Mouse (Mus musculus): Measurements from ENCODE around the gene Schip1. TPM values are rescaled to one million over a fixed set of nuclear protein-coding genes. Genes with fewer than 3 reads are reported as not detected.
A peak's percentile ranks its signal among the peaks of the same experiment; 100 is the strongest.

Schip1 gene
- polyA plus RNA-seq, 1 experiment from 2014 or later = 60.3 TPM

DNA sequence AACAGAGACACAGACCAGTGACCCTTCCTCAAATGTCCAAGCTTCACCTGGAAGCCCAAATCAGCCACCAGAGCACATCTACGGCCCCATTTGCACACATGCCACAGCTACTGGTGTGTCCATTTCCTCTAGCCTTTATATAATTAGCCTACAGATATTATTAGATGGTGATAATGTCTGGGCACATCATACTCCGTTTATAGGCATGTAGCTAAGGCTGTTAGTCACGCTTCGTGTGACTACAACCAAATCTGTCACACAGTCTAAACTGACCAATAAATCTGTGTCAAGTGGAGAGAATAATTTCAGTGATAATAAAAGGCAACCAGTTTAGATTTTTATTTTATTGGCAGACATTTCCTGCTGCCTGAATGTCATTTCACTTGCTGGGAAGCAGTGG, 338.7 kb downstream of the Schip1 start:
- Histone ChIP-seq H3K4me2 (ENCODE audit: low read depth, low read length) (no peak overlapping the region), H3K9ac (ENCODE audit: low read length) (no peak overlapping the region), H3K27ac (ENCODE audit: low read length) (no peak overlapping the region), H3K4me3 (ENCODE audit: low read length) (no peak overlapping the region), H3K4me1 (ENCODE audit: control insufficient read depth, insufficient read depth, low read length) (peaks cover 4% of the 10 kb centered on the region), H3K9me3 (replicated peaks; ENCODE audit: control insufficient read depth, low read length) (no peaks in the 10 kb centered on the region), H3K36me3 (ENCODE audit: control insufficient read depth, insufficient read depth) (no peaks in the 10 kb centered on the region), H3K27me3 (ENCODE audit: control insufficient read depth, insufficient read depth, low read length) (no peaks in the 10 kb centered on the region)
- ATAC-seq (replicated peaks; ENCODE audit: extremely low read depth, insufficient read depth, low FRiP score) = no peak
- 73% methylated on average over 4 of the region's 4 CpGs for WGBS

DNA sequence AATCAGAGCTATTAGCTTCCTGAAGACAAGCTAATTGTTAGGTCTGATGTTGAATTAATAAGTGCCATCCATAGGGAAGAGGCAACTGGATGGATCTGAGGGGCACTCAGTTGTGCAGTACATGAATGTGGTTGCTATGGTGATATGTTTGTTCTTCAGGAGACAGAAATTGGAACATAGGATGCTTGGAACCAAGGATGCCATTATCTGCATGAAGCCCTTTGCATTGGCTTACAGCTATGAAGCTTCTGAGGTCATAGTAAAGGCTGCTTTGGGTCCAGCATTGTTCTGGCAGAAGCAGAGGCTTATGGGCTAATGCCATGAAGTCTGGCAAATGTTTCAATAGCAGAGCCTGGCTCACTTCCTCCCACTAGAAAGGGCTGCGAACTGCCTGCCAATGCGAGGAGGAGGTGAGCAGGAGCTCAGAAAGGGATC, 339.2 kb downstream of the Schip1 start:
- Histone ChIP-seq H3K9me3 (replicated peaks; ENCODE audit: control insufficient read depth, low read length) (no peaks in the 10 kb centered on the region), H3K27me3 (ENCODE audit: control insufficient read depth, insufficient read depth, low read length) (no peaks in the 10 kb centered on the region), H3K9ac (ENCODE audit: low read length) (no peak overlapping the region), H3K36me3 (ENCODE audit: control insufficient read depth, insufficient read depth) (no peaks in the 10 kb centered on the region), H3K4me3 (ENCODE audit: low read length) (no peak overlapping the region), H3K4me1 (ENCODE audit: control insufficient read depth, insufficient read depth, low read length) (peaks cover 4% of the 10 kb centered on the region), H3K27ac (ENCODE audit: low read length) (no peak overlapping the region), H3K4me2 (ENCODE audit: low read depth, low read length) (no peak overlapping the region)
- no peak for ATAC-seq (replicated peaks; ENCODE audit: extremely low read depth, insufficient read depth, low FRiP score)
- WGBS = 59% methylated on average over 2 of the region's 2 CpGs

DNA sequence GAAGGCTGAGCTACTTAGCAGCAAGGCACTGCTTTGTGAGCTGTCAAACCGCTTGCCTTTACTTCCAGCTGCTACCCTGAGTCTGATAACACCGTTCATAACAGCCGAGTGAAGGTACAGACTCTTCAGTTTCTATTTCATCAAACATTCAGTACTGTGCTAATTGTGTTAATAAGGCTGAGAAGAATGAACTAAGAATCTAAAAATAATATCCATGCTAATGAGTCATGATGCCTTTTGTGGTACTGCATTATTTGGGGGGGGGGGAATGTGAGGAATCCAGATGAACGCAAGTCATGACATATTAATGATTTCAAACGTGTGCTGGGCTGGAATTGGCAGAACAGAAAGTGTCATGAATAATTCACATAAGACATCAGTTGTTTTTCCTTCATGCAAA, 341.1 kb downstream of the Schip1 start:
- Histone ChIP-seq H3K4me2 (ENCODE audit: low read depth, low read length) (peak overlapping the region; percentile 28), H3K36me3 (ENCODE audit: control insufficient read depth, insufficient read depth) (no peaks in the 10 kb centered on the region), H3K27ac (ENCODE audit: low read length) (no peak overlapping the region), H3K9me3 (replicated peaks; ENCODE audit: control insufficient read depth, low read length) (no peaks in the 10 kb centered on the region), H3K9ac (ENCODE audit: low read length) (no peak overlapping the region), H3K4me3 (ENCODE audit: low read length) (no peak overlapping the region), H3K27me3 (ENCODE audit: control insufficient read depth, insufficient read depth, low read length) (no peaks in the 10 kb centered on the region), H3K4me1 (ENCODE audit: control insufficient read depth, insufficient read depth, low read length) (peaks cover 4% of the 10 kb centered on the region)
- 33% methylated on average over 5 of the region's 5 CpGs for WGBS
- no peak for ATAC-seq (replicated peaks; ENCODE audit: extremely low read depth, insufficient read depth, low FRiP score)

DNA sequence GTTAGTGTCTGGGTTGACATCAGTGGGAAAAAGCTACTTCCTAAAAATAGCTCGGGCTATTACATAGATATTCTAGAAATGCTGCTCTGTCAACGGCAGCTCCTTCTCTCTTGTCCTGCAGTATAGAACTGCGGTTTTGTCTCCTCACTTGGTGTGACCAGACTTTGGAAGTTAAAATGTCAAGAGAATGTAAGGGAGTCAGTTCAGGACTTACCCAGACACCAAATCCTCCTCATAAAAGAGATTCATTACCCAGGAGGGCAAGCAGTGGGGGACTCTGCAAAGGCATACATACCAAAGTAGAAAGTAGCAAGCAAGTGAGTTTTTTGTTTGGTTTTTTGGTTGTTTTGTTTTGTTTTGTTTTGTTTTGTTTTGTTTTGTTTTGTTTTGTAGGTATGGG, 347.7 kb downstream of the Schip1 start:
- WGBS = 29% methylated on average over 3 of the region's 3 CpGs

DNA sequence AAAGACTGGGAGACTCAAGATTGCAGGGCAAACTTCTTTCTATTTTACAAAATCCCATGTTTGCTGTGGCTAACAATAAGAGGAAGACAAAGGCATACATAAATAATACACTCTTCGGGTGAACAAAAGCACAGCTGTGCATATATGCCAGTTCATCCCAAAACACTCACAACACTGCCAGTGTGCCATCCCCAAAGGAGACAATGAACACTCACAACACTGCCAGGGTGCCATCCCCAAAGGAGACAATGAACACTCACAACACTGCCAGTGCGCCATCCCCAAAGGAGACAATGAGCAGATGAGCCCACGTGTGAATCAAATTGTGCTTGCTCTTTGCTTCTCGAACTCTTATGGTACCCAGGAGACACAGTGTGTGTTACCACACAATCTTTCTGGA, 355.2 kb downstream of the Schip1 start:
- Histone ChIP-seq H3K36me3 (ENCODE audit: control insufficient read depth, insufficient read depth) (no peaks in the 10 kb centered on the region), H3K4me1 (ENCODE audit: control insufficient read depth, insufficient read depth, low read length) (no peaks in the 10 kb centered on the region), H3K9me3 (replicated peaks; ENCODE audit: control insufficient read depth, low read length) (no peaks in the 10 kb centered on the region), H3K9ac (ENCODE audit: low read length) (no peak overlapping the region), H3K4me3 (ENCODE audit: low read length) (no peak overlapping the region), H3K4me2 (ENCODE audit: low read depth, low read length) (no peak overlapping the region), H3K27ac (ENCODE audit: low read length) (no peak overlapping the region), H3K27me3 (ENCODE audit: control insufficient read depth, insufficient read depth, low read length) (no peaks in the 10 kb centered on the region; the same call in 1 of the 2 replicates)
- ATAC-seq (replicated peaks; ENCODE audit: extremely low read depth, insufficient read depth, low FRiP score) = no peak
- 92% methylated on average over 4 of the region's 4 CpGs for WGBS

More for the DNA sequence above, 347.7 kb downstream of the Schip1 start:
- Histone ChIP-seq H3K9me3 (replicated peaks; ENCODE audit: control insufficient read depth, low read length) (no peaks in the 10 kb centered on the region), H3K36me3 (ENCODE audit: control insufficient read depth, insufficient read depth) (no peaks in the 10 kb centered on the region), H3K27ac (ENCODE audit: low read length) (no peak overlapping the region), H3K4me1 (ENCODE audit: control insufficient read depth, insufficient read depth, low read length) (0 out of 2 replicates have a peak, but pooled peaks cover 5% of the 10 kb centered on the region), H3K9ac (ENCODE audit: low read length) (no peak overlapping the region), H3K27me3 (ENCODE audit: control insufficient read depth, insufficient read depth, low read length) (no peaks in the 10 kb centered on the region), H3K4me2 (ENCODE audit: low read depth, low read length) (no peak overlapping the region), H3K4me3 (ENCODE audit: low read length) (no peak overlapping the region)
- no peak for ATAC-seq (replicated peaks; ENCODE audit: extremely low read depth, insufficient read depth, low FRiP score)

DNA sequence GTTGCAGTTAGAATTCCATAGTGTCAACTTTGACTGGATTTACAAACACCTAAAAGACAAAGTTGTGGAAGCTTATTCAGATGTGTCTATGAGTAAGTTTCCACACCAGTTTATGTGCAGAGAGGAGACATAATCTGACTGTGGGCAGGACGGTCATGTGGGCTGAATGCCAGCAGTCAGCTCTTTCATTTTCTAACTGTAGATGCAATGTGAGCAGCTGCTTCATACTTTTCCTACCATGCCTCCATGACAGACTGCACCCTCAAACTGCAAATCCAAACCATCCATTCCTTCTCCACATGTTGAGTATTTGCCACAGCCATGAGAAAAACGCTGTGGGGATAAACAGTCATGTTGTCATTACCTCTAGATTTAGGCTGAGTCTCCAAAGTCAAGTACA, 356.3 kb downstream of the Schip1 start:
- Histone ChIP-seq H3K4me3 (ENCODE audit: low read length) (no peak overlapping the region), H3K4me1 (ENCODE audit: control insufficient read depth, insufficient read depth, low read length) (no peaks in the 10 kb centered on the region), H3K4me2 (ENCODE audit: low read depth, low read length) (no peak overlapping the region), H3K9ac (ENCODE audit: low read length) (no peak overlapping the region), H3K27me3 (ENCODE audit: control insufficient read depth, insufficient read depth, low read length) (no peaks in the 10 kb centered on the region; the same call in 1 of the 2 replicates), H3K9me3 (replicated peaks; ENCODE audit: control insufficient read depth, low read length) (no peaks in the 10 kb centered on the region), H3K36me3 (ENCODE audit: control insufficient read depth, insufficient read depth) (no peaks in the 10 kb centered on the region), H3K27ac (ENCODE audit: low read length) (no peak overlapping the region)
- WGBS = 58% methylated on average over 2 of the region's 2 CpGs
- no peak for ATAC-seq (replicated peaks; ENCODE audit: extremely low read depth, insufficient read depth, low FRiP score)

DNA sequence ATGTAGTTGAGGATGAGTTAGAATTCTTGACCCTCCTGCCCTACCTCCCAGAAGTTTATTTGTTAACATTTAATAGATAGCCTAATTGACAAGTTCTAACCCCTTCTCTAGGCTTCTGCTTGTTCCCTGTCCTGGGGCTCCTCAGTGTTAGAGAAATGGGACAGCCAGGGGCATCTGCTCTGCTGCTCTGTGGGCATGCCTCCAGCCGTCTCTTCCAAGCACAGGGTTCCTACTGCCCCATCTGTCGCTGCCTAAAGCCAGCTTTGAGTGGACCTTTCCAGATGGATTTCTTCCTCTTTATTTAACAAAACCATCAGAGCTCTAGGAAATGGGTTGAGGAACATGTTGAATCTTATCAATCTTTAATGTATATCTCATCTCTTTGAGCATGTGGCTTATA, 357.2 kb downstream of the Schip1 start:
- no peak overlapping the region for H3K9ac ChIP-seq (ENCODE audit: low read length)
- 80% methylated on average over 2 of the region's 2 CpGs for WGBS
- ATAC-seq (replicated peaks; ENCODE audit: extremely low read depth, insufficient read depth, low FRiP score) = no peak

DNA sequence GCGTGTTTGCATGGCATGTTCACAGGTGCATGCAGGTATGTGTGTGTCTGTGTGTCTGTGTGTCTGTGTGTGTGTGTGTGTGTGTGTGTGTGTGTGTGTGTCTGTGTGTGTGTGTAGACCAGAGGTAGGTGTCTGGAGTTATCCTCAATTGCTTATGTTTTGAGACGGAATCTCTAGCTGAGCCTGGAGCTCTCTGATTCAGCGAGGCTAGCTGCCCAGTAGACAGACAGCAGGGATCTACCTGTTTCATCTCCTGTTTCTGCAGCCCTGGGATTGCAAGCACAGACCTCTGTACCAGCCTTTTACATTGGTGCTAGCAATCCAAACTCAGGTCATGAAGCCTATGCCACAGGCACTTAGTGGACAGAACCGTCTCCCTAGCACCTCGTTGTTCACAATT, 363.5 kb downstream of the Schip1 start:
- no peak overlapping the region for H3K9ac ChIP-seq (ENCODE audit: low read length)
- no peak overlapping the region for H3K4me3 ChIP-seq (ENCODE audit: low read length)
- H3K27ac ChIP-seq (ENCODE audit: low read length) = no peak overlapping the region
- no peaks in the 10 kb centered on the region for H3K27me3 ChIP-seq (ENCODE audit: control insufficient read depth, insufficient read depth, low read length)
- no peaks in the 10 kb centered on the region for H3K4me1 ChIP-seq (ENCODE audit: control insufficient read depth, insufficient read depth, low read length)
- no peaks in the 10 kb centered on the region for H3K9me3 ChIP-seq (replicated peaks; ENCODE audit: control insufficient read depth, low read length)
- no peak overlapping the region for H3K4me2 ChIP-seq (ENCODE audit: low read depth, low read length)
- H3K36me3 ChIP-seq (ENCODE audit: control insufficient read depth, insufficient read depth) = no peaks in the 10 kb centered on the region
- no peak for ATAC-seq (replicated peaks; ENCODE audit: extremely low read depth, insufficient read depth, low FRiP score)
- WGBS = 86% methylated on average over 5 of the region's 5 CpGs

More for the DNA sequence above, 357.2 kb downstream of the Schip1 start:
- Histone ChIP-seq H3K36me3 (ENCODE audit: control insufficient read depth, insufficient read depth) (no peaks in the 10 kb centered on the region), H3K9me3 (replicated peaks; ENCODE audit: control insufficient read depth, low read length) (no peaks in the 10 kb centered on the region), H3K4me3 (ENCODE audit: low read length) (no peak overlapping the region), H3K27me3 (ENCODE audit: control insufficient read depth, insufficient read depth, low read length) (no peaks in the 10 kb centered on the region; the same call in 1 of the 2 replicates), H3K4me1 (ENCODE audit: control insufficient read depth, insufficient read depth, low read length) (no peaks in the 10 kb centered on the region), H3K4me2 (ENCODE audit: low read depth, low read length) (no peak overlapping the region), H3K27ac (ENCODE audit: low read length) (no peak overlapping the region)

DNA sequence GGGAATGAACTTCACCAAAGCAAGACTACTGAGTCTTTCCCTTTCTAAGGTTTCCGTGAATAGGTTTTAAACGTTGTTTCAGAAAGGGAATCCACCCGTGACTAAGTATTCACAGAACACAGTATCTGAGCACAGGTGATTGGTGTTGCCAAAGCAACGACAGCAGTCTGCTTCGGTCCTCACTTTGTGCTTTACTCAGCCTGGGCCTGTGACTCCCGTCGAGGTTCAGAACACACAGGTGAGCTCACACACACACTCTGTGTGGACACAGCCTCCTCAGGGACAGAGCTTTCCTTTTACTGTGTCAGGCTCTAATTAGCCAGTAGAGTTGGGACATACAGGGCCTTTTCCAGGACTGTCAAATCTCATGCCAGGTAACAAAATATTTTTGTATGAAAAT, 369.8 kb downstream of the Schip1 start:
- Histone ChIP-seq H3K4me1 (ENCODE audit: control insufficient read depth, insufficient read depth, low read length) (no peaks in the 10 kb centered on the region), H3K36me3 (ENCODE audit: control insufficient read depth, insufficient read depth) (no peaks in the 10 kb centered on the region), H3K4me3 (ENCODE audit: low read length) (no peak overlapping the region), H3K4me2 (ENCODE audit: low read depth, low read length) (no peak overlapping the region), H3K27ac (ENCODE audit: low read length) (no peak overlapping the region), H3K27me3 (ENCODE audit: control insufficient read depth, insufficient read depth, low read length) (no peaks in the 10 kb centered on the region), H3K9ac (ENCODE audit: low read length) (no peak overlapping the region), H3K9me3 (replicated peaks; ENCODE audit: control insufficient read depth, low read length) (no peaks in the 10 kb centered on the region)
- 74% methylated on average over 7 of the region's 7 CpGs for WGBS
- ATAC-seq (replicated peaks; ENCODE audit: extremely low read depth, insufficient read depth, low FRiP score) = no peak

DNA sequence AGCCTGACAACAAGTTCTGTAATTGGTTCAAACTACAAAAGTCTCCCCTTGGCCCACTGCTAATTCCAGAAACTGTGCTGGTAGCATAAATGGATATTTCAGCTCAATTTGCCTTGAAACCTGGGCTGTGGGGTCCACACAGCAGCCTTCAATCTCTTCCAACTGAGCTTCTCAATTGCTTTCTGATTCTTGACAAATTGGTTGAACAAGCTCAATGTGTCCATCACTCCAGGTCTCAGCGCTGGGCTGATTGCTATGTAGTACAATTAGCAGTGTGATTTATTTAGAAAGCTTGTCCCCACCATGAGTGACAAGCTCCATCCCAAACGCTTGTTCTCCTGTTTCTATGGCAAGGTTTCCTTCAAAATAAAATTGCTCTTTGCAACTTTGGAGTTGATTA, 370.3 kb downstream of the Schip1 start:
- no peak overlapping the region for H3K9ac ChIP-seq (ENCODE audit: low read length)
- no peaks in the 10 kb centered on the region for H3K4me1 ChIP-seq (ENCODE audit: control insufficient read depth, insufficient read depth, low read length)
- H3K9me3 ChIP-seq (replicated peaks; ENCODE audit: control insufficient read depth, low read length) = no peaks in the 10 kb centered on the region
- H3K27me3 ChIP-seq (ENCODE audit: control insufficient read depth, insufficient read depth, low read length) = no peaks in the 10 kb centered on the region
- 79% methylated on average over 2 of the region's 2 CpGs for WGBS
- ATAC-seq (replicated peaks; ENCODE audit: extremely low read depth, insufficient read depth, low FRiP score) = no peak
- no peak overlapping the region for H3K4me2 ChIP-seq (ENCODE audit: low read depth, low read length)
- no peak overlapping the region for H3K27ac ChIP-seq (ENCODE audit: low read length)
- H3K4me3 ChIP-seq (ENCODE audit: low read length) = no peak overlapping the region
- no peaks in the 10 kb centered on the region for H3K36me3 ChIP-seq (ENCODE audit: control insufficient read depth, insufficient read depth)
